Mouse (Mus musculus) granulocyte monocyte progenitor cell, adult 5-6 weeks (primary cell): ENCODE measurements at regions not wholly inside any gene's neighbourhood (a gene's known extent, or its start where the extent isn't known, plus 50 kb on each side); places are given as distances from the start of the nearest gene placed in this dataset.

Experiments
- ATAC-seq: replicated peaks from 2 replicates; pipeline ENCODE4 v1.8.0; 2016; ENCODE audit warnings: mild to moderate bottlenecking, moderate TSS enrichment, inconsistent platforms; ENCODE audit not compliant: poor library complexity, severe bottlenecking

DNA sequence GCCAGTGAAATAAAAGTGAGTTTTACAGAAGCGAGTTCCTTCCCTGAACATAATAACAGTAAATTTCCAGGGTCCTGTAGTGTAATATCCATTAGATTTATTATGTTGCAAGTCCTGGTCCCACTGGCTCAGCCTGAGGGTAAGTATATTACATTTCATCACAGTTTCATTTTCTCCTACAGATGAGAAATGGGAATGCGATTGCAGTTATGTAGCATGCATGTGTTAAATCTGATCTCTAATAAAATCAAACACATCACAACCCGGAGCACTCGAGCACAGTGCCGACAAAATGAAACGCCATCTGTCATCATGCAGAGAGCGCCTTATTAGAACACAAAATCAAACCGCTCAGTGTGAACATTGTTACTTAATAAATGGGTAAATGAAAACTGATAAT lies 165.0 kb upstream of the Tox3 start:
- ATAC-seq = no peak

GRCm38 (mm10) chr8:90512594-90512993 lies 164.5 kb upstream of the Tox3 start:
- ATAC-seq = no peak

GRCm38 (mm10) chr8:90504521-90504920 lies 156.4 kb upstream of the Tox3 start:
- ATAC-seq = no peak

DNA sequence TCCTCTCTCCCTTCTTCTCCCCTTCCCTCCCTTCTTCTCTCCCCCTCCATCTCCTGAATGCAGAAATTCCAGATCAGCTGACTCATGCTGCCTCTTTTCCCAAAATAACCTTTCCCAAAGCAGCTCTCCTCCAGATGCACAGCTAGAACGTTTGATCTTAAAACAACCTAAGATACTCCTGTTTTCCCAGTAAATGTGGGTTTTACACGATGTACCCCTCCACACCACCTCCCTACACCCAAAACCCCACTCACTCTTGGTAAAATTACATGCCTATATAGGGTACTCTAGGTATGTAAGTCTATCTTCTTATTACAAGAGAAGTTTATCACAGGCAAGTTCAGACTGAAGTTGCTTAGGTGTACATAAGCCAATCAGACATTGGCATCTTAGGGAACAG lies 155.2 kb upstream of the Tox3 start:
- ATAC-seq = no peak

DNA sequence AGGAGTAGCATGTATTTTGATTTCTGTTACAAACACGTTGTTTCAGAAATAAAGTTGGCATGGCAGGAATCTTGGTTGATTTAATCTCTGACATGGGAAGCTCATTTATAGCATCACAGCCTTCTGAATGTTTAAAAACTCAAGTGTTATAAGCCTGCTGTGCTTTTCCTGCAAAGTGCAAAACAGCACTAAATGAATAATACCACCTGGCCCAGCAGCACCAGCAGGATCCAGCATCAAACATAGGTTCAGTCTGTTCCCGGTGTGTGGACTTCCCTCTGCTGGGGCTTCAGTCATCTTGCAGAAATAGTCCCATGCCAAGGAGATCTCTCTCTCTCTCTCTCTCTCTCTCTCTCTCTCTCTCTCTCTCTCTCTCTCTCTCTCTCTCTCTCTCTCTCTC lies 154.7 kb upstream of the Tox3 start:
- ATAC-seq = no peak

GRCm38 (mm10) chr8:90499315-90499714 lies 151.2 kb upstream of the Tox3 start:
- no peak for ATAC-seq

- ATAC-seq = no peak
Observed at GRCm38 (mm10) chr8:90496658-90497163, 148.6 kb upstream of the Tox3 start.

GRCm38 (mm10) chr8:90495943-90496371 lies 147.8 kb upstream of the Tox3 start:
- ATAC-seq = no peak

GRCm38 (mm10) chr8:90492521-90493225 lies 144.5 kb upstream of the Tox3 start:
- no peak for ATAC-seq

DNA sequence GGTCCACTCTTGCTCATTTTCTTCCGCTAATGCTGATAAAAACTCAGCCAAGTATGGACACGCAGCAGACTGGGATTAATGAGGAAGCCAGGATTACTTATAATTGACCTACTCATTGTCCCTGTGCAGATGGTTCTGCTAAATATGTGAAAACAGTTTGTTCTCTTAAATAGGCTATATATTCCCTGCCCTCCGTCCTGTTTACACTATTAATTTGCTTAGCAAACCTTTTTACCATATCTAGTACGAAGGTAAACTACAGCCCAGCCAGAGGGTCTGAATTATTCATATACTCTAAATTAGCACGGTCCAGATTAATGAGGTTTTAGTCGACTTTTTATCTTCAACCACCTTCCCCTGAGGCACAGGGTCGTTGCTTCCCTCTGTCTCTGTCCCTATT lies 143.5 kb upstream of the Tox3 start:
- ATAC-seq = no peak

GRCm38 (mm10) chr8:90490734-90491441 lies 142.7 kb upstream of the Tox3 start:
- ATAC-seq = no peak

- no peak for ATAC-seq
Observed at GRCm38 (mm10) chr8:90486556-90486955, 138.4 kb upstream of the Tox3 start.

DNA sequence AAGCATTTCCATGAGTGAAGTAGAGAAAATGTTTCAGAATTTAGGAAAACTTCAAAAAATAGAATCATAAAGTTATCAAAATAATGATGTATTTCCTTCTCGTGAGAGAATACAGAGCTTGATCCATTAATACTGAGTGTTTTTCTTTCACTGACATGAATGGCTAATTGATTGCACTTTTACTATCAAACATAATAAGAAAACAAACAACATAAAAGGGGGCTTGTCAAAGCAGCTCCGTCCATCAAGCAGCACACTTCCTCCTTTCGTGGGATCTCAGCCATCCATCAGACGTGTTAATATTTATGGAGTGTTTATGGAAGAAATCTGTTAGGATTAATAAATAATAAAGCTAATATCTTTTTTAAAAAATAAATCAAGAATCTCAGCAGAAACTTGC lies 130.0 kb upstream of the Tox3 start:
- ATAC-seq = no peak

GRCm38 (mm10) chr8:90474066-90474465 lies 125.9 kb upstream of the Tox3 start:
- no peak for ATAC-seq

DNA sequence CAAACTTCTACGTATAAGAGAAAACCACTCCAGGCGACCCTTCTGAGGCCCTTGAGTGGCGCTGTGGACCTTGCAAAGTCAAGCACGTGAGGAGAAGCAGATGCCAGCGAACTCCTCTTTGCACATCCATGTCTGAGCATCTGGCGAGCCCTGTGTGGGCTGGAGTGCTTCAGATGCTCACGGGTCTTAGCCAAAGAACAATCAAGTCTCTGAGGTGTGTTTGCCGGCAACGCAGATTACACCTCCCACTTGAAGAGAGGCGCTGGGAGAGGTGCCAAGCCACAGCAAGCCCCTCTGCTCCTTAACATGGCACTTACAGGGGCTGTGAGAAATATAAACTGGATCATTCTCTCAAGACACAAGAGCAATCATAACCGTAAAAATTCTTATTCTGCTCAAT lies 122.7 kb upstream of the Tox3 start:
- ATAC-seq = no peak

GRCm38 (mm10) chr8:90463708-90464107 lies 115.6 kb upstream of the Tox3 start:
- ATAC-seq = no peak

- ATAC-seq = no peak
Observed at GRCm38 (mm10) chr8:90455321-90455720, 107.2 kb upstream of the Tox3 start.

GRCm38 (mm10) chr8:90454130-90454529 lies 106.0 kb upstream of the Tox3 start:
- ATAC-seq = no peak

GRCm38 (mm10) chr8:90441058-90441851 lies 93.1 kb upstream of the Tox3 start:
- ATAC-seq = no peak

GRCm38 (mm10) chr8:90414021-90414420 lies 65.9 kb upstream of the Tox3 start:
- ATAC-seq = no peak
